Mouse (Mus musculus): Measurements from ENCODE around the gene Mknk1. TPM values are rescaled to one million over a fixed set of nuclear protein-coding genes. Genes with fewer than 3 reads are reported as not detected.

Mknk1 gene
- polyA plus RNA-seq, 1 experiment from 2014 or later = 20.4 TPM

- 0 out of 2 replicates have a peak overlapping the region, but pooled peaks have one; percentile 21 for H3K4me2 ChIP-seq (ENCODE audit: low read length)
- no peak overlapping the region for H3K9ac ChIP-seq (ENCODE audit: low read depth, low read length)
- no peak overlapping the region for H3K27ac ChIP-seq
- WGBS = 5% methylated on average over 11 of the region's 11 CpGs
- no peaks in the 10 kb centered on the region for H3K27me3 ChIP-seq (ENCODE audit: insufficient read depth, low read length)
- no peaks in the 10 kb centered on the region for H3K9me3 ChIP-seq (replicated peaks; ENCODE audit: low read length)
- peak; percentile 20 for DNase-seq (ENCODE audit: low spot score)
- TF ChIP-seq CTCF (IDR thresholded peaks at IDR 0.05; ENCODE audit: low read depth) = no peak
- H3K4me1 ChIP-seq (replicated peaks; ENCODE audit: insufficient read depth, low read length) = no peaks in the 10 kb centered on the region
- no peak overlapping the region for H3K4me3 ChIP-seq (replicated peaks; ENCODE audit: low read depth, low read length)
- no peak for ATAC-seq (replicated peaks; ENCODE audit: low FRiP score, low read depth)
- peaks cover 10% of the 10 kb centered on the region; the same call in 1 of the 2 replicates for H3K36me3 ChIP-seq (ENCODE audit: insufficient read depth, low read length)
Measured at GRCm38 (mm10) chr4:115878216-115878678, 39.2 kb downstream of the Mknk1 start.

GRCm38 (mm10) chr4:115878828-115879227 lies 39.8 kb downstream of the Mknk1 start:
- peaks cover 4% of the 10 kb centered on the region; the same call in 1 of the 2 replicates for H3K36me3 ChIP-seq (ENCODE audit: insufficient read depth, low read length)
- ATAC-seq (replicated peaks; ENCODE audit: low FRiP score, low read depth) (no peak), DNase-seq (ENCODE audit: low spot score) (no peak)
- no peak overlapping the region for H3K27ac ChIP-seq
- no peak overlapping the region for H3K4me3 ChIP-seq (replicated peaks; ENCODE audit: low read depth, low read length)
- no peak overlapping the region for H3K9ac ChIP-seq (ENCODE audit: low read depth, low read length)
- H3K4me1 ChIP-seq (replicated peaks; ENCODE audit: insufficient read depth, low read length) = no peaks in the 10 kb centered on the region
- H3K9me3 ChIP-seq (replicated peaks; ENCODE audit: low read length) = no peaks in the 10 kb centered on the region
- TF ChIP-seq CTCF (IDR thresholded peaks at IDR 0.05; ENCODE audit: low read depth) = no peak
- no peaks in the 10 kb centered on the region for H3K27me3 ChIP-seq (ENCODE audit: insufficient read depth, low read length)
- no peak overlapping the region for H3K4me2 ChIP-seq (ENCODE audit: low read length)
- 50% methylated on average over 9 of the region's 9 CpGs for WGBS

GRCm38 (mm10) chr4:115881183-115881582 lies 42.2 kb downstream of the Mknk1 start:
- Histone ChIP-seq H3K4me3 (replicated peaks; ENCODE audit: low read depth, low read length) (no peak overlapping the region), H3K27me3 (ENCODE audit: insufficient read depth, low read length) (no peaks in the 10 kb centered on the region), H3K4me1 (replicated peaks; ENCODE audit: insufficient read depth, low read length) (no peaks in the 10 kb centered on the region), H3K36me3 (ENCODE audit: insufficient read depth, low read length) (no peaks in the 10 kb centered on the region), H3K9ac (ENCODE audit: low read depth, low read length) (no peak overlapping the region), H3K9me3 (replicated peaks; ENCODE audit: low read length) (no peaks in the 10 kb centered on the region), H3K4me2 (ENCODE audit: low read length) (no peak overlapping the region), H3K27ac (no peak overlapping the region)
- ATAC-seq (replicated peaks; ENCODE audit: low FRiP score, low read depth) (no peak), DNase-seq (ENCODE audit: low spot score) (no peak)
- TF ChIP-seq CTCF (IDR thresholded peaks at IDR 0.05; ENCODE audit: low read depth) = no peak
- 12% methylated on average over 1 of the region's 1 CpGs for WGBS

GRCm38 (mm10) chr4:115882195-115882594 lies 43.2 kb downstream of the Mknk1 start:
- TF ChIP-seq CTCF (IDR thresholded peaks at IDR 0.05; ENCODE audit: low read depth) = no peak
- Histone ChIP-seq H3K4me1 (replicated peaks; ENCODE audit: insufficient read depth, low read length) (no peaks in the 10 kb centered on the region), H3K27ac (no peak overlapping the region), H3K4me3 (replicated peaks; ENCODE audit: low read depth, low read length) (no peak overlapping the region), H3K9me3 (replicated peaks; ENCODE audit: low read length) (no peaks in the 10 kb centered on the region), H3K36me3 (ENCODE audit: insufficient read depth, low read length) (no peaks in the 10 kb centered on the region), H3K27me3 (ENCODE audit: insufficient read depth, low read length) (no peaks in the 10 kb centered on the region), H3K9ac (ENCODE audit: low read depth, low read length) (no peak overlapping the region), H3K4me2 (ENCODE audit: low read length) (no peak overlapping the region)
- DNase-seq (ENCODE audit: low spot score) (no peak), ATAC-seq (replicated peaks; ENCODE audit: low FRiP score, low read depth) (no peak)
- 57% methylated on average over 4 of the region's 4 CpGs for WGBS

- no peak for ATAC-seq (replicated peaks; ENCODE audit: low FRiP score, low read depth)
- 60% methylated on average over 6 of the region's 6 CpGs for WGBS
- DNase-seq (ENCODE audit: low spot score) = no peak
Measured at GRCm38 (mm10) chr4:115884022-115884421, 45.0 kb downstream of the Mknk1 start, which contains the start of gene Kncn. TSS of gene Kncn (plus strand) at chr4:115884400.

GRCm38 (mm10) chr4:115885846-115886245 lies 46.8 kb downstream of the Mknk1 start:
- no peak overlapping the region for H3K4me2 ChIP-seq (ENCODE audit: low read length)
- TF ChIP-seq CTCF (IDR thresholded peaks at IDR 0.05; ENCODE audit: low read depth) = no peak
- H3K4me3 ChIP-seq (replicated peaks; ENCODE audit: low read depth, low read length) = no peak overlapping the region
- ATAC-seq (replicated peaks; ENCODE audit: low FRiP score, low read depth) (no peak), DNase-seq (ENCODE audit: low spot score) (no peak)
- 74% methylated on average over 3 of the region's 3 CpGs for WGBS
- no peak overlapping the region for H3K27ac ChIP-seq
- H3K27me3 ChIP-seq (ENCODE audit: insufficient read depth, low read length) = peaks cover 10% of the 10 kb centered on the region; the same call in 1 of the 2 replicates
- H3K9ac ChIP-seq (ENCODE audit: low read depth, low read length) = no peak overlapping the region
- H3K9me3 ChIP-seq (replicated peaks; ENCODE audit: low read length) = no peaks in the 10 kb centered on the region
- 0 out of 2 replicates have a peak, but pooled peaks cover 3% of the 10 kb centered on the region for H3K4me1 ChIP-seq (replicated peaks; ENCODE audit: insufficient read depth, low read length)
- H3K36me3 ChIP-seq (ENCODE audit: insufficient read depth, low read length) = no peaks in the 10 kb centered on the region

More at GRCm38 (mm10) chr4:115884022-115884421, 45.0 kb downstream of the Mknk1 start, which contains the start of gene Kncn:
- no peak within 1 kb of the TSS for H3K4me3 ChIP-seq (replicated peaks; ENCODE audit: low read depth, low read length)
- H3K9me3 ChIP-seq (replicated peaks; ENCODE audit: low read length) = no peaks in the 10 kb centered on the region
- no peak within 1 kb of the TSS for H3K9ac ChIP-seq (ENCODE audit: low read depth, low read length)
- no peaks in the 10 kb centered on the region for H3K36me3 ChIP-seq (ENCODE audit: insufficient read depth, low read length)
- H3K4me2 ChIP-seq (ENCODE audit: low read length) = no peak within 1 kb of the TSS
- no peaks in the 10 kb centered on the region for H3K4me1 ChIP-seq (replicated peaks; ENCODE audit: insufficient read depth, low read length)
- H3K27ac ChIP-seq = no peak within 1 kb of the TSS
- TF ChIP-seq CTCF (IDR thresholded peaks at IDR 0.05; ENCODE audit: low read depth) = no peak
- 0 out of 2 replicates have a peak, but pooled peaks cover 4% of the 10 kb centered on the region for H3K27me3 ChIP-seq (ENCODE audit: insufficient read depth, low read length)

Data from kidney, postnatal 0 days (tissue).